Mouse (Mus musculus): ENCODE results near the gene Kctd2.
"Not testable (repeated sequence)": the region's sequence is repeated elsewhere in the genome, so short reads cannot be mapped to it uniquely, and the experiment has no call there.

The Kctd2 gene

GRCm38 (mm10) chr11:115461846-115462242, 41.9 kb downstream of the Kctd2 start:
- DNase-seq (ENCODE audit: low read depth, low spot score): no peak
- H3K36me3 ChIP-seq (ENCODE audit: control insufficient read depth, insufficient read depth, low read length, poor library complexity, severe bottlenecking): no peaks in the 10 kb centered on the region
- H3K27me3 ChIP-seq (ENCODE audit: control insufficient read depth, insufficient read depth, low read length, poor library complexity, severe bottlenecking): no peaks in the 10 kb centered on the region

- no peaks in the 10 kb centered on the region for H3K27me3 ChIP-seq (ENCODE audit: control insufficient read depth, insufficient read depth, low read length, poor library complexity, severe bottlenecking)
- no peak for DNase-seq (ENCODE audit: low read depth, low spot score)
- H3K36me3 ChIP-seq (ENCODE audit: control insufficient read depth, insufficient read depth, low read length, poor library complexity, severe bottlenecking): no peaks in the 10 kb centered on the region
Measured at GRCm38 (mm10) chr11:115462243-115462891, 42.4 kb downstream of the Kctd2 start, which contains the start of gene Slc16a5. Slc16a5 (plus strand) TSS chr11:115462474.

GRCm38 (mm10) chr11:115463397-115463796, 43.5 kb downstream of the Kctd2 start:
- DNase-seq (ENCODE audit: low read depth, low spot score): no peak
- Histone ChIP-seq H3K27me3 (ENCODE audit: control insufficient read depth, insufficient read depth, low read length, poor library complexity, severe bottlenecking) (no peaks in the 10 kb centered on the region), H3K36me3 (ENCODE audit: control insufficient read depth, insufficient read depth, low read length, poor library complexity, severe bottlenecking) (no peaks in the 10 kb centered on the region)

GRCm38 (mm10) chr11:115464851-115465250, 44.9 kb downstream of the Kctd2 start:
- Histone ChIP-seq H3K27me3 (ENCODE audit: control insufficient read depth, insufficient read depth, low read length, poor library complexity, severe bottlenecking) (no peaks in the 10 kb centered on the region), H3K36me3 (ENCODE audit: control insufficient read depth, insufficient read depth, low read length, poor library complexity, severe bottlenecking) (no peaks in the 10 kb centered on the region)
- DNase-seq (ENCODE audit: low read depth, low spot score): no peak

GRCm38 (mm10) chr11:115467217-115467618, 47.3 kb downstream of the Kctd2 start:
- no peaks in the 10 kb centered on the region for H3K27me3 ChIP-seq (ENCODE audit: control insufficient read depth, insufficient read depth, low read length, poor library complexity, severe bottlenecking)
- no peak for DNase-seq (ENCODE audit: low read depth, low spot score)
- no peaks in the 10 kb centered on the region for H3K36me3 ChIP-seq (ENCODE audit: control insufficient read depth, insufficient read depth, low read length, poor library complexity, severe bottlenecking)

GRCm38 (mm10) chr11:115472183-115472582, 52.3 kb downstream of the Kctd2 start:
- H3K36me3 ChIP-seq (ENCODE audit: control insufficient read depth, insufficient read depth, low read length, poor library complexity, severe bottlenecking): no peaks in the 10 kb centered on the region
- DNase-seq (ENCODE audit: low read depth, low spot score): no peak

GRCm38 (mm10) chr11:115473626-115474275, 53.8 kb downstream of the Kctd2 start:
- Histone ChIP-seq H3K27me3 (ENCODE audit: control insufficient read depth, insufficient read depth, low read length, poor library complexity, severe bottlenecking) (no peaks in the 10 kb centered on the region), H3K36me3 (ENCODE audit: control insufficient read depth, insufficient read depth, low read length, poor library complexity, severe bottlenecking) (no peaks in the 10 kb centered on the region)
- peak; percentile 95 for DNase-seq (ENCODE audit: low read depth, low spot score)

More at GRCm38 (mm10) chr11:115472183-115472582, 52.3 kb downstream of the Kctd2 start:
- H3K27me3 ChIP-seq (ENCODE audit: control insufficient read depth, insufficient read depth, low read length, poor library complexity, severe bottlenecking): no peaks in the 10 kb centered on the region

- peak; percentile 87 for DNase-seq (ENCODE audit: low read depth, low spot score)
- H3K27me3 ChIP-seq (ENCODE audit: control insufficient read depth, insufficient read depth, low read length, poor library complexity, severe bottlenecking): no peaks in the 10 kb centered on the region
- H3K36me3 ChIP-seq (ENCODE audit: control insufficient read depth, insufficient read depth, low read length, poor library complexity, severe bottlenecking): no peaks in the 10 kb centered on the region
Measured at GRCm38 (mm10) chr11:115475025-115475757, 55.3 kb downstream of the Kctd2 start, which contains the start of gene Armc7. Armc7 (plus strand) TSS chr11:115475667.

GRCm38 (mm10) chr11:115475758-115476237, 55.9 kb downstream of the Kctd2 start:
- Histone ChIP-seq H3K36me3 (ENCODE audit: control insufficient read depth, insufficient read depth, low read length, poor library complexity, severe bottlenecking) (no peaks in the 10 kb centered on the region), H3K27me3 (ENCODE audit: control insufficient read depth, insufficient read depth, low read length, poor library complexity, severe bottlenecking) (no peaks in the 10 kb centered on the region)
- no peak for DNase-seq (ENCODE audit: low read depth, low spot score)

- DNase-seq (ENCODE audit: low read depth, low spot score); H3K27me3 ChIP-seq (ENCODE audit: control insufficient read depth, insufficient read depth, low read length, poor library complexity, severe bottlenecking); H3K36me3 ChIP-seq (ENCODE audit: control insufficient read depth, insufficient read depth, low read length, poor library complexity, severe bottlenecking): not testable (repeated sequence)
Measured at GRCm38 (mm10) chr11:115476630-115477029, 56.7 kb downstream of the Kctd2 start.

- not testable (repeated sequence) for H3K36me3 ChIP-seq (ENCODE audit: control insufficient read depth, insufficient read depth, low read length, poor library complexity, severe bottlenecking); H3K27me3 ChIP-seq (ENCODE audit: control insufficient read depth, insufficient read depth, low read length, poor library complexity, severe bottlenecking)
- peak; percentile 52 for DNase-seq (ENCODE audit: low read depth, low spot score)
Measured at GRCm38 (mm10) chr11:115477388-115477787, 57.5 kb downstream of the Kctd2 start.

GRCm38 (mm10) chr11:115478296-115478938, 58.5 kb downstream of the Kctd2 start:
- DNase-seq (ENCODE audit: low read depth, low spot score): no peak
- H3K27me3 ChIP-seq (ENCODE audit: control insufficient read depth, insufficient read depth, low read length, poor library complexity, severe bottlenecking): no peaks in the 10 kb centered on the region
- no peaks in the 10 kb centered on the region for H3K36me3 ChIP-seq (ENCODE audit: control insufficient read depth, insufficient read depth, low read length, poor library complexity, severe bottlenecking)
